Mouse (Mus musculus): ENCODE results near the gene Mrpl1.

- TF ChIP-seq CTCF (IDR thresholded peaks at IDR 0.05; ENCODE audit: control insufficient read depth, insufficient read depth, insufficient read length) (no peak), MYOD1 (IDR thresholded peaks at IDR 0.05; ENCODE audit: control insufficient read depth, insufficient read length, low read depth) (no peak)
Measured at GRCm38 (mm10) chr5:96311677-96312076, 102.4 kb downstream of the Mrpl1 start.
